Mouse (Mus musculus): ENCODE measurements around the gene Hfm1. TPM values are rescaled to one million over a fixed set of nuclear protein-coding genes. Genes with fewer than 3 reads are reported as not detected.

Gene Hfm1
- polyA plus RNA-seq, 1 experiment: 0.49 TPM

DNA sequence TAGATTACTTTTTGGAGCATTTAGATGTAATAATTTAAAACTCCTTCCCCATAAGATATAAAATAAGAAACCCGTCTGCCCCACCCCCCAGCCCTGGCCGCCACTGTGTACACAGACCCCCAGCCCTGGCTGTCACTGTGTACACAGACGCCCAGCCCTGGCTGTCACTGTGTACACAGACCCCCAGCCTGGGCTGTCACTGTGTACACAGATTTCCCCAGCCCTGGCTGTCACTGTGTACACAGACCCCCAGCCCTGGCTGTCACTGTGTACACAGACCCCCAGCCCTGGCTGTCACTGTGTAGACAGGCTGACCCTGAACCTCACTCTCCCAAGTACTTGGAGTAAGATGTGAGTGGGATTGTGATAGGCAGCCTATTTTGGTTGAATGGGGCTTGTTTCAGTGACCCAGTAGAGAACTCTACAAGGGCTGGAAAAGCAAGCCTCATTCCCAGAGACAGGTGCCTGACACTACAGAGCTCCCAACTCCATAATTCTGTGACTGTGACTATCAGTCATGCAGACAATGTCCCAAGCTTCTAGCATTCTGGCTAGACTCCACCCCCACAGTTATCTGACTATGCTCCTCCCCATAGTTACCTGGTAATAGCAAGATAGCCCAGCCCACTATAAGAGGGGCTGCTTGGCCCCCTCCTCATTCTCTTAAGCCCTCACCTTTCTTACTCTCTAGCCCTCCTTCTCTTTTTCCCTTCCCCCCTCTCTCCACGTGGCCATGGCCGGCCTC is 135.5 kb downstream of the Hfm1 start:
- H3K36me3 ChIP-seq (ENCODE audit: control insufficient read depth, insufficient read depth, low read length): no peaks in the 10 kb centered on the region
- no peaks in the 10 kb centered on the region; the same call in 1 of the 2 replicates for H3K27me3 ChIP-seq (ENCODE audit: control insufficient read depth, insufficient read depth, low read length)
- TF ChIP-seq POLR2A (IDR thresholded peaks at IDR 0.05; ENCODE audit: control insufficient read depth, extremely low read depth, insufficient read depth, low read length, poor library complexity): no peak
- TF ChIP-seq CTCF (IDR thresholded peaks at IDR 0.05; ENCODE audit: borderline replicate concordance, control insufficient read depth, extremely low read depth, insufficient read depth, low read length, poor library complexity): no peak
- H3K27ac ChIP-seq (ENCODE audit: control insufficient read depth, insufficient read depth, low read length): no peak overlapping the region
- no peaks in the 10 kb centered on the region for H3K4me1 ChIP-seq (replicated peaks; ENCODE audit: control insufficient read depth, insufficient read depth, low read length)
- H3K4me3 ChIP-seq (ENCODE audit: control insufficient read depth, insufficient read depth, low read length): no peak overlapping the region
- 52% methylated on average over 5 of the region's 5 CpGs for WGBS
- no peak for DNase-seq

Other genes starting within 250 kb of the Hfm1 start
- gene Zfp644, start 229.0 kb downstream of the Hfm1 start, polyA plus RNA-seq (2012; rRNA removed): 23.9 and 32.0 TPM in 2 replicates
- 26.8 and 32.1 TPM in 2 replicates for gene Cdc7, start 38.0 kb upstream of the Hfm1 start, polyA plus RNA-seq (2012; rRNA removed)

Measured in thymus, adult 2 months (tissue).